8 mouse cellular contexts compared by ENCODE assay signal in genomic region chr17:46248189-46248522, GRCm38 (mm10). TPM values are rescaled to one million over a fixed set of nuclear protein-coding genes. Genes with fewer than 3 reads are reported as not detected.
DNase-seq lines count a peak whose midpoint lies in the region; ATAC-seq and TF ChIP-seq lines count a peak whose summit lies in the region.

No protein-coding gene starts in this region.

- H3K4me2 ChIP-seq in liver, embryonic 12.5 days: peak overlapping the region; percentile 89

- peak overlapping the region; percentile 94 for H3K4me3 ChIP-seq in cerebellum, adult 2 months (replicated peaks; ENCODE audit: insufficient read depth, low read depth, low read length)
- H3K4me3 ChIP-seq in testis, adult 2 months (ENCODE audit: control insufficient read depth, low read depth, low read length): peak overlapping the region; percentile 98
- peak overlapping the region; percentile 98 for H3K4me3 ChIP-seq in liver, embryonic 12.5 days

- TF ChIP-seq CTCF in cerebellum, adult 2 months (IDR thresholded peaks at IDR 0.05; ENCODE audit: borderline replicate concordance, insufficient read depth, low read depth, low read length): no peak
- TF ChIP-seq CTCF in testis, adult 2 months (IDR thresholded peaks at IDR 0.05; ENCODE audit: control insufficient read depth, insufficient read depth, insufficient replicate concordance, low read depth, low read length): no peak

- WGBS in cerebellum, adult 2 months: under 1% methylated on average over 37 of the region's 37 CpGs
- under 1% methylated on average over 37 of the region's 37 CpGs for WGBS in liver, embryonic 12.5 days (ENCODE audit: insufficient replicate concordance)

- no peak for TF ChIP-seq POLR2A in cerebellum, adult 2 months (IDR thresholded peaks at IDR 0.05; ENCODE audit: borderline replicate concordance, insufficient read depth, low read length)
- TF ChIP-seq POLR2A in testis, adult 2 months (IDR thresholded peaks at IDR 0.05; ENCODE audit: control insufficient read depth, low read depth, low read length): no peak

- no peaks in the 10 kb centered on the region for H3K27me3 ChIP-seq in cerebellum, adult 2 months (ENCODE audit: control insufficient read depth, insufficient read depth, low read length)
- H3K27me3 ChIP-seq in testis, adult 2 months (ENCODE audit: control insufficient read depth, insufficient read depth, low read length): no peaks in the 10 kb centered on the region
- no peaks in the 10 kb centered on the region for H3K27me3 ChIP-seq in liver, embryonic 12.5 days (replicated peaks)

- DNase-seq in cerebellum, adult 2 months: no peak
- DNase-seq in cerebellum, postnatal 25 days: no peak
- no peak for DNase-seq in testis, postnatal 10 days (ENCODE audit: low spot score)
- DNase-seq in right cerebral cortex, adult 18-20 months: no peak
- no peak for DNase-seq in frontal cortex, adult 2 months (ENCODE audit: extremely low spot score in 1 of 2, low spot score in 1 of 2)
- DNase-seq in layer of hippocampus, adult 8-10 months (ENCODE audit: low spot score in 2 of 2): no peak

- H3K9ac ChIP-seq in liver, embryonic 12.5 days: peak overlapping the region; percentile 94

- H3K4me1 ChIP-seq in cerebellum, adult 2 months (ENCODE audit: control insufficient read depth, insufficient read depth, low read length): peaks cover 9% of the 10 kb centered on the region
- peaks cover 5% of the 10 kb centered on the region for H3K4me1 ChIP-seq in testis, adult 2 months (ENCODE audit: control insufficient read depth, insufficient read depth, low read length)
- peaks cover 36% of the 10 kb centered on the region for H3K4me1 ChIP-seq in liver, embryonic 12.5 days

- H3K9me3 ChIP-seq in liver, embryonic 12.5 days (replicated peaks): no peaks in the 10 kb centered on the region

- H3K27ac ChIP-seq in cerebellum, adult 2 months (ENCODE audit: insufficient read depth, low read length): peak overlapping the region; percentile 67
- H3K27ac ChIP-seq in testis, adult 2 months (ENCODE audit: control insufficient read depth, insufficient read depth, low read depth, low read length): peak overlapping the region; percentile 72
- H3K27ac ChIP-seq in liver, embryonic 12.5 days: peak overlapping the region; percentile 80

- no peaks in the 10 kb centered on the region; the same call in 1 of the 2 replicates for H3K36me3 ChIP-seq in testis, adult 2 months (ENCODE audit: control insufficient read depth, insufficient read depth, low read length)
- peaks cover 69% of the 10 kb centered on the region for H3K36me3 ChIP-seq in liver, embryonic 12.5 days

- ATAC-seq in liver, embryonic 12.5 days: peak; percentile 60

RNA-seq across cellular contexts. Expression of gene Yipf3, which starts 0.3 kb away (rescaled TPM):
- 111 and 117 TPM in 2 replicates for polyA plus RNA-seq in cerebellum, adult 2 months (2012; rRNA removed)
- 67.9 and 75.4 TPM in 2 replicates for polyA plus RNA-seq in testis, adult 2 months (2012; rRNA removed)
- 43.4 and 45.8 TPM in 2 replicates for polyA plus RNA-seq in liver, embryonic 12.5 days (2016; fragmentation: Nextera tagmentation; extraction: Ambion mirVana)
- polyA plus RNA-seq in frontal cortex, adult 2 months (2012; rRNA removed): 72.7 and 78.9 TPM in 2 replicates
- total RNA-seq in layer of hippocampus, adult 8-10 months (2022): 10 to 100 TPM; 78.5 to 96.9 (median 84.1) TPM

RNA-seq across cellular contexts. Expression of gene Polr1c, which starts 0.3 kb away (rescaled TPM):
- polyA plus RNA-seq in cerebellum, adult 2 months (2012; rRNA removed): 62.5 and 65.2 TPM in 2 replicates
- polyA plus RNA-seq in testis, adult 2 months (2012; rRNA removed): 57.5 and 68.8 TPM in 2 replicates
- 53.9 and 56.3 TPM in 2 replicates for polyA plus RNA-seq in liver, embryonic 12.5 days (2016; fragmentation: Nextera tagmentation; extraction: Ambion mirVana)
- polyA plus RNA-seq in frontal cortex, adult 2 months (2012; rRNA removed): 45.3 and 52.7 TPM in 2 replicates
- 10 to 100 TPM; 35.5 to 42.5 (median 39.4) TPM for total RNA-seq in layer of hippocampus, adult 8-10 months (2022)

RNA-seq across cellular contexts. Expression of gene Lrrc73, which starts 5.2 kb away (rescaled TPM):
- 26.8 and 28.1 TPM in 2 replicates for polyA plus RNA-seq in cerebellum, adult 2 months (2012; rRNA removed)
- polyA plus RNA-seq in testis, adult 2 months (2012; rRNA removed): 106 and 120 TPM in 2 replicates
- polyA plus RNA-seq in liver, embryonic 12.5 days (2016; fragmentation: Nextera tagmentation; extraction: Ambion mirVana): 0.12 and 0.14 TPM in 2 replicates
- polyA plus RNA-seq in frontal cortex, adult 2 months (2012; rRNA removed): 62.5 and 63.5 TPM in 2 replicates
- 10 to 100 TPM; 55.1 to 62.2 (median 58.1) TPM for total RNA-seq in layer of hippocampus, adult 8-10 months (2022)

RNA-seq across cellular contexts. Expression of gene Tjap1, which starts 34.7 kb away (rescaled TPM):
- polyA plus RNA-seq in cerebellum, adult 2 months (2012; rRNA removed): 64.8 and 65.9 TPM in 2 replicates
- 33.1 and 39.0 TPM in 2 replicates for polyA plus RNA-seq in testis, adult 2 months (2012; rRNA removed)
- polyA plus RNA-seq in liver, embryonic 12.5 days (2016; fragmentation: Nextera tagmentation; extraction: Ambion mirVana): 17.4 and 18.9 TPM in 2 replicates
- polyA plus RNA-seq in frontal cortex, adult 2 months (2012; rRNA removed): 44.4 and 51.5 TPM in 2 replicates
- 10 to 100 TPM; 38.3 to 60.4 (median 48.0) TPM for total RNA-seq in layer of hippocampus, adult 8-10 months (2022)

RNA-seq across cellular contexts. Expression of gene Xpo5, which starts 45.6 kb away (rescaled TPM):
- 39.1 and 40.7 TPM in 2 replicates for polyA plus RNA-seq in cerebellum, adult 2 months (2012; rRNA removed)
- polyA plus RNA-seq in testis, adult 2 months (2012; rRNA removed): 25.1 and 26.4 TPM in 2 replicates
- polyA plus RNA-seq in liver, embryonic 12.5 days (2016; fragmentation: Nextera tagmentation; extraction: Ambion mirVana): 33.0 and 34.9 TPM in 2 replicates
- polyA plus RNA-seq in frontal cortex, adult 2 months (2012; rRNA removed): 39.4 and 40.6 TPM in 2 replicates
- total RNA-seq in layer of hippocampus, adult 8-10 months (2022): 10 to 100 TPM; 39.5 to 54.2 (median 46.8) TPM

Comparison
In these comparisons a context has a peak if more than half of its experiments do, and no peak if none do; other contexts are left out.
1. RNA of gene Lrrc73, which starts 5.2 kb away (polyA plus RNA-seq): 106 to 120 TPM in testis, adult 2 months, 62.5 to 63.5 TPM in frontal cortex, adult 2 months and 26.8 to 28.1 TPM in cerebellum, adult 2 months; 0.12 to 0.14 TPM in liver, embryonic 12.5 days; every median in the first group is over 10 times any median in the second.
2. Peak in every context shown above with its lines, with median percentiles within 50 percentile points of each other: H3K27ac ChIP-seq and H3K4me3 ChIP-seq.